Mouse (Mus musculus): Measurements from ENCODE around the gene Coro2b.

GRCm38 (mm10) chr9:62521541-62521940 is 15.3 kb downstream of the Coro2b start:
- TF ChIP-seq CTCF (IDR thresholded peaks at IDR 0.05; ENCODE audit: control insufficient read depth, insufficient read depth, low read length) (no peak), POLR2A (IDR thresholded peaks at IDR 0.05; ENCODE audit: borderline replicate concordance, control insufficient read depth, low read depth, low read length) (no peak)
